1 mouse cellular context compared by ENCODE assay signal in genomic region chr11:68905138-68905531, GRCm38 (mm10).
TF ChIP-seq lines count a peak whose summit lies in the region.

No protein-coding gene starts in this region.

TF ChIP-seq in CH12.LX, 34 proteins besides CTCF, POLR2A, EP300 and RAD21:
- TF ChIP-seq PAX5 (IDR thresholded peaks at IDR 0.05; ENCODE audit: low read length) (no peak), USF2 (conservative IDR thresholded peaks at IDR 0.05; ENCODE audit: low read depth, low read length) (no peak), MAFK (IDR thresholded peaks at IDR 0.05; ENCODE audit: insufficient replicate concordance, low read length) (peak; percentile 16; the same call in 1 of the 2 replicates), ZMIZ1 (IDR thresholded peaks at IDR 0.05; ENCODE audit: low read depth, low read length) (0 out of 2 replicates have a peak, but pooled peaks have one; percentile 11)
